Mouse (Mus musculus) stomach, embryonic 15.5 days (tissue): Measurements from ENCODE around the gene Dmrt2. TPM values are rescaled to one million over a fixed set of nuclear protein-coding genes. Genes with fewer than 3 reads are reported as not detected.

Source experiments
- ATAC-seq: fragments of 200-750 bp; cut with Nextera tagmentation; 2 replicates; pipeline ENCODE4 v1.8.0; 2017; ENCODE audit warnings: low read depth, moderate number of reproducible peaks, moderate TSS enrichment; ENCODE audit not compliant: insufficient read depth, low FRiP score
- H3K27ac ChIP-seq: fragments of 300-500 bp; sonication (generic); 2 replicates; pipeline ENCODE4 v1.5.1; 2015; ENCODE audit warnings: mild to moderate bottlenecking, inconsistent platforms
- H3K27me3 ChIP-seq: fragments of 300-500 bp; sonication (generic); replicated peaks from 2 replicates; pipeline ENCODE4 v1.6.1; 2015; ENCODE audit warnings: inconsistent platforms
- H3K36me3 ChIP-seq: fragments of 300-500 bp; sonication (generic); 2 replicates; pipeline ENCODE4 v1.6.1; 2015; ENCODE audit warnings: inconsistent platforms
- H3K4me1 ChIP-seq: fragments of 300-500 bp; sonication (generic); 2 replicates; pipeline ENCODE4 v1.6.1; 2015; ENCODE audit warnings: inconsistent platforms
- H3K4me2 ChIP-seq: fragments of 300-500 bp; sonication (generic); 2 replicates; pipeline ENCODE4 v1.6.1; 2015; ENCODE audit warnings: mild to moderate bottlenecking, inconsistent platforms
- H3K4me3 ChIP-seq: fragments of 300-500 bp; sonication (generic); replicated peaks from 2 replicates; pipeline ENCODE4 v1.5.1; 2015; ENCODE audit warnings: inconsistent platforms
- H3K9ac ChIP-seq: fragments of 300-500 bp; sonication (generic); 2 replicates; pipeline ENCODE4 v1.6.1; 2015; ENCODE audit warnings: inconsistent platforms
- H3K9me3 ChIP-seq: fragments of 300-500 bp; sonication (generic); 2 replicates; pipeline ENCODE4 v1.6.1; 2016; ENCODE audit warnings: inconsistent platforms
- WGBS: fragments of 180-500 bp; shearing (Covaris S2); methylation state at CpG from one replicate; pipeline ENCODE4 v1.1.7; 2015; 5-methylcytosine and 5-hydroxymethylcytosine counted together
- polyA plus RNA-seq: library from polyadenylated mRNA; unstranded; fragments of >200 nt; fragmentation: Nextera tagmentation; extraction: Ambion mirVana; gene quantifications from 2 replicates; pipeline ENCODE4 v1.2.1, GENCODE M21; 2015

The Dmrt2 gene
- polyA plus RNA-seq, 1 experiment from 2014 or later, result 1.2 TPM

DNA sequence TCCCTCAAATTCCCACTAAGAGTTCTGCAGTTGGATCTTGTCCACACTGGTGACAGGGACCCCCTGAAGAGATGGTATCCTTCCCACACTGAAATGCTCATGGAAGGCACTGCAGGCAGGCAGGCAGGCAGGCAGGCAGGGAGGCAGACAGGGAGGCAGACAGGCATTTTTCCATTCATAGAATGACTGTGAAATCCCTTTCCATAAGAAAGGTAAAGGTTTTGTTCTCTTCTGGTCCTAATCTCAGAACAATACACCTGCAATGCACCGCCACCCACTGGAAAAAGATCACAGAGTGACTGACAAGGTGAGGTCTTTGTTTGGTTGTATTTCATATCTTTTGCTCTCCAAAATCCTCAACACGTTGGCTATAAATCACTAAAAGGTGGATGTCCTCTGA is 42.7 kb downstream of the Dmrt2 start:
- H3K36me3 ChIP-seq, result no peaks in the 10 kb centered on the region
- H3K9ac ChIP-seq, result no peak overlapping the region
- no peaks in the 10 kb centered on the region for H3K4me1 ChIP-seq
- ATAC-seq, result no peak
- no peak overlapping the region for H3K27ac ChIP-seq
- H3K4me3 ChIP-seq, result no peak overlapping the region
- H3K4me2 ChIP-seq, result no peak overlapping the region
- H3K9me3 ChIP-seq, result no peaks in the 10 kb centered on the region
- no peaks in the 10 kb centered on the region for H3K27me3 ChIP-seq
- 48% methylated on average over 2 of the region's 2 CpGs for WGBS

DNA sequence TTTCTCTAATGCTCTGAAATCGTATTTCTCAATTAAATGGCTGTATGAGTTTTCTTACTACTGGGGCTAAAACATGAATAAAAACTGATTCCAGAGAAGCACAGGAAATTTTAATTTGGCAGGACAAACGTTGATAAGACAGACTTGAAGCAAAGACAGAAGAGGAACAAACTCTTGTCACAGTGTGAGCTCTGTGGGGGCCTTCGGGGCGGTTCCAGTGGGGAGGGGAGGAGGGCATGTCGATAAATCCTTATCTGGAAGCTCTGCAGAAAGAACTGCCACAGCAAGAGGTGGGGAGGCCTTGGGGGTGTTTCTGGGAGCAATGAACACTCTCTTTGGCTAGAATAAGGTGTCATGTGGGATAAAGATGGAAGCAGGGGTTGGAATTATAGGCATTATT is 50.4 kb downstream of the Dmrt2 start:
- WGBS, result 50% methylated on average over 5 of the region's 5 CpGs
- no peak for ATAC-seq
- Histone ChIP-seq H3K36me3 (no peaks in the 10 kb centered on the region), H3K4me2 (no peak overlapping the region), H3K4me1 (no peaks in the 10 kb centered on the region), H3K4me3 (no peak overlapping the region), H3K27ac (no peak overlapping the region), H3K9me3 (no peaks in the 10 kb centered on the region), H3K27me3 (no peaks in the 10 kb centered on the region), H3K9ac (no peak overlapping the region)

Other genes with a start within 250 kb of the Dmrt2 start
- gene Dmrt1, start 166.8 kb upstream of the Dmrt2 start, polyA plus RNA-seq, result not detected in 2 replicates
- gene Dmrt3, start 62.1 kb upstream of the Dmrt2 start, polyA plus RNA-seq, result 0.77 TPM in 2 replicates